Mouse (Mus musculus) fat pad, adult 2 months (tissue): ENCODE measurements around the gene Hba-a1.
"Not testable (repeated sequence)": the region's sequence is repeated elsewhere in the genome, so short reads cannot be mapped to it uniquely, and the experiment has no call there.

Source experiments
- DNase-seq: peaks from one replicate; pipeline ENCODE4 v3.0.0-alpha.2; 2011; ENCODE audit warnings: low read depth, low spot score; ENCODE audit errors: extremely low read depth

Gene Hba-a1

GRCm38 (mm10) chr11:32283091-32283777 is at the start of gene Hba-a1:
Hba-a1 (plus strand) TSS chr11:32283511.
- not testable (repeated sequence) for DNase-seq

GRCm38 (mm10) chr11:32233895-32234294 is 49.4 kb upstream of the Hba-a1 start:
- no peak for DNase-seq

DNA sequence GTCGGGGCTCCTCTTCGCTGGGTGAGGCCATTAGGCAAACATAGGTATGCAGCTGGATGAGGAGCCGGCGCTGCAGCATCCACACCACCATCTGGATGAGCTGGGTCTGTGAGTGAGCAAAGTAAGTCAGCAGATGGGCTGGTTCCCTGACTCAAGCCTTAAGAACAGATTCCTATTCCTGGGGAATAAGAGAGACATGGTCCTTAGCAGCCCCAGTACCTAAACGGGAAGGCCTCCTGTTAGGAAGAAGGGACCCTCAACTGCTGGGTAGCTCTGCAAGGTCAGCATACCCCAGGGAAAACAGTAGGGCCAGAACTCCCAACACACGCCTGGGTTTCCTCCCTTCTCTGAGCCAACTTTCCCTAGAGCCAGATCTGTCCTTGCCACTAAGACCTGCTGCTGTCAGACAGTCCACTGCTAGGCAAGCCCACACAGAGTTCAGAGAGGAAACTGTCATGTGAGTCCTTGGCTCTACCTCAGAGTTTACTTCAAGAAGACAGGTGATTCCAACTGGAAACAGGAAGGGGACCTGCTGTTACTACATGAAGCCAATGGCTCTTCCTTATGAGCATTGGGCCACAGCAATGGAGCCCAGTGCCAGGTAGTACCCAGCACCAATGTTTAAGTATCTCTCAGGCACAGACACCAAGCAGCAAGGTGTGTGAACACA is 48.4 kb upstream of the Hba-a1 start:
- DNase-seq = no peak

DNA sequence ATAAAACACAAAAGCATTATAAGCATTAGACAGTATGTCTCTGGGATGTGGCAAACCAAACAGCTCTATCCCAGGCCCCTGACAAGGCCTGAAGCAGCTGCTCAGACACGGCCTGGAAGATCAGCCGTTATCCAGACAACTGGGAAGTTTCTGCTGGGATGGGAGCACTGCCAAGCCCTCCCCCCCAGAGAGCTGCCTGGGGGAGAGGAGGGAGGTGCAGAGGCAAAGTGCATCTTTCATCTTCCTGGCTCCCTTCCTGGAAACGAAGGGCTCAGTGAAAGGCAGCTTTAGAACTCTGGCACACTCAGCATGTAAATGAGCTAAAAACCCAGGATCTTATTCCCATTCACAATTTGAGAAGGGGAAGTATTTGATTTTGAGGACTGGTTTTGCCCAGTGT is 47.7 kb upstream of the Hba-a1 start:
- DNase-seq = no peak

GRCm38 (mm10) chr11:32236132-32236531 is 47.2 kb upstream of the Hba-a1 start:
- no peak for DNase-seq

GRCm38 (mm10) chr11:32236712-32237410 is 46.5 kb upstream of the Hba-a1 start:
- DNase-seq = no peak

GRCm38 (mm10) chr11:32237411-32237795 is 45.9 kb upstream of the Hba-a1 start:
- no peak for DNase-seq

- no peak for DNase-seq
Measured at GRCm38 (mm10) chr11:32238093-32238860, 45.0 kb upstream of the Hba-a1 start.

DNA sequence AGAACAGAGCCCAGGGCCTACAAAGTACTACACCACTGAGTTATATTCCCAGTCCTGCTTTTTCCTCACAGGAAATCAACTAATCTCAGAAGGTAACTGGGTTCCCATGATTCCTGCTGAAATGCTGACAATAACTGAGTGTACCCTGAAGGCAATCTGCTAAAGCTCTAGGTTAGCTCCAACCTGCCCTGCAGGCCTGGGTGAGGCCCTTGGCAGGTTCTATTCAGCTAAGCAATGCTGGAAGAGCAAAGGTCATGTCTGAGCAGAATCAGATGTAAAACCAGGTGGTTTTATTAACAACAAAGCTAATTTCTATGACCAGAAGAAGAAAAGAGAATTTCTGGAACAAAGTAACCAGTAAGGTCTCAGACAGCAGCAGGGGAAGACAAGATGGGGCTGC is 41.9 kb upstream of the Hba-a1 start:
- DNase-seq = no peak

- DNase-seq = no peak
Measured at GRCm38 (mm10) chr11:32242209-32242608, 41.1 kb upstream of the Hba-a1 start.

GRCm38 (mm10) chr11:32243205-32243955 is 39.9 kb upstream of the Hba-a1 start:
- no peak for DNase-seq

GRCm38 (mm10) chr11:32244064-32244463 is 39.2 kb upstream of the Hba-a1 start:
- no peak for DNase-seq

DNA sequence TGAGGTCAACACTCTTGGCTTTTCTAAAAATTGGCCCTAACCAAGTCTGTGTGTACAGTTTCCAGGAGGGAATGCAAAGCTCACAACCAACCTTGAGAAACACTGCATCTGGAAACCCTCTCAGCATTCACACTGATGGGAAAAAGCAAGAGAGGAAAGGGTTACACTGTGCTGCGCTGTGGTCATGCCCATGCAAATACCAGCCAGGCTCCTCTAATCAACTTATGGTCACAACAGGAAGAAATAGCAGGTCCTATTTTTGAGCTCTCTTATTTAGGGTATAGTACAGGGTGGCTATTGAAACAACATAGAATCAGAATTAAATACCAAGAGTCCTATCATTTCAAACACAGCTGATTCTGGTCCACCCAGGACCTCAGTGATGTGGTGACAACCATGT is 38.7 kb upstream of the Hba-a1 start:
- no peak for DNase-seq

GRCm38 (mm10) chr11:32245614-32246013 is 37.7 kb upstream of the Hba-a1 start:
- no peak for DNase-seq

GRCm38 (mm10) chr11:32247068-32247467 is 36.2 kb upstream of the Hba-a1 start:
- no peak for DNase-seq

- DNase-seq = no peak
Measured at GRCm38 (mm10) chr11:32248350-32248749, 35.0 kb upstream of the Hba-a1 start.

DNA sequence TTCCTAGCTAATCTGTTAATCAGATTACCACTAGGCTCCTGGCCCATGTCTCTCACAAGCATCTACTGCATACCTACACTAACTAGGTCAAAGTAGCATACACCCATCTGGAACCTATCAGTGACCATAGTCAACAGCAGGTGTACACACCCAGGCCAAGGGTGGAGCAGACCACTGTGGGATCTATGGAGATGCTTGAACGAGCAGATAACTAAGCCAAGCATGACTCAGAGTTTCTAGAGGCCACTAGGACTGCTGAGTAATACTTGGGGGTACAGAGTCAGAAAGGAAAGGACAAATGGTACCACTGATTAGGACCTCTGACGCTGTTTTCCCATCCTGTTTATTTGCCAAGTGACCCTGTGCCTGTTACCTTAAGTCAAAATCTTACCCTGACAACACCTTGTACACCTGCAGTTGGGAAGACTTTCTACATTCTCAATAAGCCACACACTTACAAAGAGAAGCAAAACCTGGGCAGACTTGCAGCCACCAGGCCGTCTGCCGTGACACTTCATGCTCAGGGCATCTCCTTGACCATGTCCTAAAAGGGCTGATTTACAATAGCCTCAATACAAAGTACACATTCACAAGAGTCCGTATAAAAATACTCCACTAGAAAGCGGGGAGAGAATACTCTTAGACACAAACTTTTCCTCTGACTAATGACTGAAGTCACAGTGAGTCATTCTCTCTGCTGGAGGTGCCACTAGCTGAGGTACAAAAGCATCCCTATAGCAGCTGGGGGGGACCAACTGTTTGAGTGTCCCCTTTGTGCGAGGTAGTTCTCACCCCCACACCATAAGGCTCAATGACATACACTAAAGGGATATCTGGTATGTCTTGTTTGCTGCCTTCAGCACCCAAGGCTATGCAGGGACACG is 32.2 kb upstream of the Hba-a1 start:
- no peak for DNase-seq

- DNase-seq = no peak
Measured at GRCm38 (mm10) chr11:32253121-32253520, 30.2 kb upstream of the Hba-a1 start.

- no peak for DNase-seq
Measured at GRCm38 (mm10) chr11:32256146-32256545, 27.2 kb upstream of the Hba-a1 start.

- DNase-seq = no peak
Measured at GRCm38 (mm10) chr11:32256566-32256965, 26.7 kb upstream of the Hba-a1 start.
